Mouse (Mus musculus): ENCODE measurements around the gene Tmem167. TPM values are rescaled to one million over a fixed set of nuclear protein-coding genes. Genes with fewer than 3 reads are reported as not detected.

The Tmem167 gene
- polyA plus RNA-seq, 1 experiment from 2014 or later = 50.0 TPM

DNA sequence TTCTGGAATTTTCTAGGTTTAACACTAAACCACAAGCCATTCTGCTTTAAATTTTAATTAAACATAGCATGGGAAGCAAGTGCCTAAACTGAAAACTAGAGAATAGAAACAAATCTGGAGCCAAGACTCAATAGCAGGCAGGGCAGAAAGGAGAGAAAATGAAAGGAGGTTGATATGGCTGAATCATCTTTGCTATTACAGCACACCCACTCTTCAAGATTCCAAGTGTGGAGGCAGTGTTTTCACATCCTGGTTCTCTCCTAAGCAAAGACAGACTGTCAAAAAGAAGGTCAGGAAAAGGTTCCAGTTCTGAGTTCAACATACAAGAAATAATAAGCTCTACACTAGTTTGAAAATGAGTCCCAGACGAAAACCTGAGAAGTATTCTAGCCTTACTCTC lies 52.8 kb downstream of the Tmem167 start:
- H3K27me3 ChIP-seq (replicated peaks) = no peaks in the 10 kb centered on the region
- ATAC-seq (ENCODE audit: insufficient number of reproducible peaks, low FRiP score) = no peak
- no peak overlapping the region for H3K4me2 ChIP-seq
- H3K4me3 ChIP-seq = no peak overlapping the region
- H3K36me3 ChIP-seq = no peaks in the 10 kb centered on the region
- H3K9me3 ChIP-seq (replicated peaks) = no peaks in the 10 kb centered on the region
- no peak overlapping the region for H3K27ac ChIP-seq (ENCODE audit: poor library complexity, severe bottlenecking)
- H3K4me1 ChIP-seq (replicated peaks) = no peaks in the 10 kb centered on the region
- no peak overlapping the region for H3K9ac ChIP-seq
- 83% methylated on average over 1 of the region's 1 CpGs for WGBS

DNA sequence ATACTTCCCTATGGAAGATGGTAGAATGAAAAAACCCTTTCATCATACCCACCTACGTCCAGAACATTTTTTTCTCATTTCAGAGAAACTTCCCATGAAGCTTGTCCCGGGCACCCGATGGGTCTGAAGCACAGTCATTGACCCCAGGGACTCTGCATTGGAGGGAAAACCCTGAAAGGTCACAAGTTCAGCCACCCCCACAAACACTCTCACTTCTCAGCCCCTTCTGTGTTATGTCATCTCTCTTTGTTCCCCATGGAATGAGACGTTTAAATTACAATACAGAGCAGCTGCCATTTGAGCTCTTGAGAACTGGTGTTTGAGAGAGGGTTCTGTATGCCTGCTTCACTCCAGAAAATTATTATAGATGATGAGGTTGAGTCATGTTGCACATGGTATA lies 54.3 kb downstream of the Tmem167 start:
- Histone ChIP-seq H3K36me3 (no peaks in the 10 kb centered on the region), H3K27ac (ENCODE audit: poor library complexity, severe bottlenecking) (no peak overlapping the region), H3K4me1 (replicated peaks) (no peaks in the 10 kb centered on the region), H3K27me3 (replicated peaks) (no peaks in the 10 kb centered on the region), H3K9ac (no peak overlapping the region), H3K4me2 (no peak overlapping the region), H3K4me3 (no peak overlapping the region), H3K9me3 (replicated peaks) (no peaks in the 10 kb centered on the region)
- ATAC-seq (ENCODE audit: insufficient number of reproducible peaks, low FRiP score) = no peak
- WGBS = 38% methylated on average over 4 of the region's 4 CpGs

DNA sequence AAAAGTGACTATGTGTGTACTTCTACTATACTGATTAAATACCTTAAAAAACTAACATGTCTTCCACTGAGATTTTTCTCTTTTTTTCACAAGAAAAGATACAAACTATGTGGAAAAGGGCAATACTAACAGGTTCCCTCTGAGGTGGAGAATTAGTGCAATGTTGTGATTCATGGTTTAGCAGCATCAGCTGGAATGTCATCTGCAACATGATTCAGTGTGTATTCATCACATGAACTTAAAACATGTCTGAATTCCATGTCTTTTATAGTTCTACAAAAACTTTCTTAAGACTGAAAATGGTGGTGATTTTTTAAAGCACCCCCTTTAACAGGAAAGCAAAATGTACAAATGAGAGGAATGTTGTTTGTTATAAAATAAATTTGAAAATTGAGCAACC lies 63.0 kb downstream of the Tmem167 start:
- Histone ChIP-seq H3K4me2 (no peak overlapping the region), H3K4me1 (replicated peaks) (no peaks in the 10 kb centered on the region), H3K9ac (no peak overlapping the region), H3K36me3 (no peaks in the 10 kb centered on the region), H3K9me3 (replicated peaks) (no peaks in the 10 kb centered on the region), H3K27me3 (replicated peaks) (no peaks in the 10 kb centered on the region), H3K4me3 (no peak overlapping the region), H3K27ac (ENCODE audit: poor library complexity, severe bottlenecking) (no peak overlapping the region)
- no peak for ATAC-seq (ENCODE audit: insufficient number of reproducible peaks, low FRiP score)

DNA sequence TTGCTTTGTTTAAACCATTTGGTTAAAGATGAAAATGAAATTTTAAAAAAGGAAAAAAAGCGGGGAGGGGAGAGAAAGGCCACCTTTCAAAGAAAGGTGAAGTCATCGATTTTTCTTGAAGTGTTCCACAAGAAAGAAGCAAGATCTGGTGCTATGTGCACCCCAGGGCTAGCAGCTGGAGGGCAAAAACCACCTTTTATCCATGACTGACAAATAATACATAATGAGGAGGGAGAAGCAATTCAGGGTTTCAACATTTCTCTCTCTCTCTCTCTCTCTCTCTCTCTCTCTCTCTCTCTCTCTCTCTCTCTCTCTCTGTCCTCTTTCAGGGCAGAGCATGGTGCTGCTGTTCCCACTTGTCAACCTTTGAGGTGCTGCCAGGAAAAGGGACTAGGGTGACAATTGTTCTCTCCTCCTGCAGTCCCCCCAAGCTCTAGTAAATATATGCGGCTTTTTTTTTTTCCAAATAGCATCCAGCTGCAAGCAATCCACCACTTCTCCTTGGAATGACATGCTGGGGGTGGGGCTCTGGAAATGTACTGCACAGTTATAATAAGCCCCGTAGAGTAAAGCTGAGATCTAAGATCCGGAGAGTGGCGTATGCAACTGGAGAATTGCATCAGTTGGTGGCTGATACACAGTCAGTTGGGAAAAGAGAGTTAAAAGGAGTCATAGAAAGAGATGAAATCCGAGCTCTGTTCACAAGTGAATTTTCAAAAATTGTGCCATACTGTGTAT lies 63.8 kb downstream of the Tmem167 start:
- no peaks in the 10 kb centered on the region for H3K36me3 ChIP-seq
- no peak overlapping the region for H3K27ac ChIP-seq (ENCODE audit: poor library complexity, severe bottlenecking)
- ATAC-seq (ENCODE audit: insufficient number of reproducible peaks, low FRiP score) = no peak
- no peaks in the 10 kb centered on the region for H3K4me1 ChIP-seq (replicated peaks)
- H3K9ac ChIP-seq = no peak overlapping the region
- H3K9me3 ChIP-seq (replicated peaks) = no peaks in the 10 kb centered on the region
- H3K27me3 ChIP-seq (replicated peaks) = no peaks in the 10 kb centered on the region
- H3K4me2 ChIP-seq = no peak overlapping the region
- WGBS = 58% methylated on average over 7 of the region's 7 CpGs
- H3K4me3 ChIP-seq = no peak overlapping the region

DNA sequence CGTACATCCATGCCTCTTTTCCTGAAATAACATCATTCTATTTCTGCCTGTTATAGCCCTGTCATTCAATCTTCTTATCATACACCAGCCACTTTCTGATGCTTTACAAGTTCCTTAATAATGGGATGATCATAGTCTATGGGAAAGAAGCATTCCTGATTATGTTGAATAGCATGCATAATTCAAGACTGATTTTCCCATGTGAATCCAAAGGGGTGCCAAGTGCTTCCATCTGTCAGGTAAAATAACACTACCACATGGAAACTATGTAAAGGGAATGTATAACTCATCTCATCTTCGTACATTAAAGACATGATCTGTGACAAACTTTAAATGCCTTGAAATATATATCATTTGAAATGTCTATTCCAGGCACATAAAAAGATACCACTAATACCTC lies 75.2 kb downstream of the Tmem167 start:
- no peak for ATAC-seq (ENCODE audit: insufficient number of reproducible peaks, low FRiP score)
- H3K9me3 ChIP-seq (replicated peaks) = no peaks in the 10 kb centered on the region
- H3K9ac ChIP-seq = no peak overlapping the region
- whole genome bisulfite sequencing = 78% methylated on average over 2 of the region's 2 CpGs
- no peaks in the 10 kb centered on the region for H3K4me1 ChIP-seq (replicated peaks)
- H3K4me3 ChIP-seq = no peak overlapping the region
- H3K36me3 ChIP-seq = no peaks in the 10 kb centered on the region
- H3K27ac ChIP-seq (ENCODE audit: poor library complexity, severe bottlenecking) = no peak overlapping the region
- no peaks in the 10 kb centered on the region for H3K27me3 ChIP-seq (replicated peaks)
- no peak overlapping the region for H3K4me2 ChIP-seq

DNA sequence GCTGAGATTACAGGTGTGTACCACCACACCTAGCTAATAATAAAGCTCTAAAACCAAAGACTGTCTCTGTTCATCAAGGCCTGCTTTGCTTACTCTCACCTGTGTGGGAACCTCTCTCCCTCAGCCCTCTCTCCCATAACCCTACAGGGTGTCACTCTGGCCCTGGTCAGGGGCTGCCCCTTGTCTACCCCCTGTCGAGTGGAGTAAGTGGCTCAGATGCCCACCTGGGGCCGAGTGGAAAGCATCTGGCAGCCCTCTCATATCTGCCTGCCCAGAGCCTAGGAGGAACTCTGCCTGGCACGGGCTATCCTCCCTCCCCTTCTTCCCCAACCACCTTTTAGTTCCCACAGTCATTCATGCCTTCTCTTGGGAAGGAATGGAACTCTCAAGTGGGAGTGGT lies 78.1 kb downstream of the Tmem167 start:
- Histone ChIP-seq H3K36me3 (no peaks in the 10 kb centered on the region), H3K4me2 (no peak overlapping the region), H3K27ac (ENCODE audit: poor library complexity, severe bottlenecking) (no peak overlapping the region), H3K4me3 (no peak overlapping the region), H3K9ac (no peak overlapping the region), H3K9me3 (replicated peaks) (no peaks in the 10 kb centered on the region), H3K4me1 (replicated peaks) (0 out of 2 replicates have a peak, but pooled peaks cover 3% of the 10 kb centered on the region), H3K27me3 (replicated peaks) (no peaks in the 10 kb centered on the region)
- WGBS = 38% methylated on average over 3 of the region's 3 CpGs
- ATAC-seq (ENCODE audit: insufficient number of reproducible peaks, low FRiP score) = no peak

DNA sequence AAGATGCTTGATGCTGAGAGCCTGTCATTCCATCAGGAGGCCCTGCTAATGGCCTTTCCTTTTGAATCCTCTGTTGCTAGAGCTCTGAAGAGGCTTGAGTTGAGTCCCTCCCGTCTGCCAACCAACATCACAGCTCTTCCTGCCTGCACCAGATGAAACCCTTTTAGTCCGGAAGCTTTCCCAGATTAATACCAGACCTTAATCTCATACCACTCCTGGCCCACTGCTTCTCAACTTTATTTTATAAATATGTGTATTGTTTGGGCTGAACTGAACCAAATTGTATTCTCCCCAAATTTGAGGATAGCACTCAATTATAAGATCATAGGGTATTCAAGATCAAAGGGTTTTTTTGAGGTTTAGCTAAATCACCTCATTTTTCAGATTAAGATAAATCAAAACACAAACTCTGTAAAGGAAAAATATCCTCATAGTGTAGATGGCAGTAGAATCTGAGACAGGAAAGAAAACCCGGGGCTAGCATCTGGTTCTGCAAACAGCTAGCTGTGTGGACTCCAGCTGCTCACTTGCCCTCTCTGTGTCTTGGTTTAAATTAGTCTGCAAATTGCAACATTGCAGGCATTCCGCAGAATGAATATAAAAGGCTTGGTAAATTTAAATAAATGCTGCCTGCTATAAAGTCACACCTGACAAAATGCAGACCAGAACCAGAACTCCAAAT lies 81.3 kb downstream of the Tmem167 start:
- ATAC-seq (ENCODE audit: insufficient number of reproducible peaks, low FRiP score) = no peak
- Histone ChIP-seq H3K4me2 (no peak overlapping the region), H3K36me3 (no peaks in the 10 kb centered on the region), H3K4me1 (replicated peaks) (0 out of 2 replicates have a peak, but pooled peaks cover 3% of the 10 kb centered on the region), H3K27me3 (replicated peaks) (no peaks in the 10 kb centered on the region), H3K4me3 (no peak overlapping the region), H3K9me3 (replicated peaks) (no peaks in the 10 kb centered on the region), H3K27ac (ENCODE audit: poor library complexity, severe bottlenecking) (no peak overlapping the region), H3K9ac (no peak overlapping the region)
- 35% methylated on average over 4 of the region's 4 CpGs for WGBS

DNA sequence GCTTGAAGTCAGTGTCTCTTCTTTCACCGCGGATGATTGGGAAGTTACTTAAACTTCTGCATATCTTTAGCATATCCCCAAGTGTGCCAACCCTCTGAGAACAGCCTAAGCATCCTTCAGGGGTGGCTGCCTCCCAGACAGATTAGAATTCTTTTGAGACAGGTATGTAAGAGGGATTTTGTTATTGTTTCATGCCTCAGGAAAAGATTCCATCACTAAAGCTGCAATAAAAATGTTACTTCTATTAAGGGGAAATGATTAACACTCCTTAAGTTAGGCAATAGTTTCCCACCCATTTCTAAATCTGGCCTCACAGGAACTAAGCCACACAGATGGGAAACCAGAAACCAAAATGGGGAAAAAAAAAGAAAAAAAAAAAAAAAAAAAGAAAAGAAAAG lies 81.9 kb downstream of the Tmem167 start:
- H3K27ac ChIP-seq (ENCODE audit: poor library complexity, severe bottlenecking) = no peak overlapping the region
- 13% methylated on average over 2 of the region's 2 CpGs for WGBS
- no peak overlapping the region for H3K9ac ChIP-seq
- H3K4me1 ChIP-seq (replicated peaks) = 0 out of 2 replicates have a peak, but pooled peaks cover 3% of the 10 kb centered on the region
- no peaks in the 10 kb centered on the region for H3K27me3 ChIP-seq (replicated peaks)
- H3K4me3 ChIP-seq = no peak overlapping the region
- ATAC-seq (ENCODE audit: insufficient number of reproducible peaks, low FRiP score) = no peak
- H3K4me2 ChIP-seq = no peak overlapping the region
- no peaks in the 10 kb centered on the region for H3K36me3 ChIP-seq
- no peaks in the 10 kb centered on the region for H3K9me3 ChIP-seq (replicated peaks)

DNA sequence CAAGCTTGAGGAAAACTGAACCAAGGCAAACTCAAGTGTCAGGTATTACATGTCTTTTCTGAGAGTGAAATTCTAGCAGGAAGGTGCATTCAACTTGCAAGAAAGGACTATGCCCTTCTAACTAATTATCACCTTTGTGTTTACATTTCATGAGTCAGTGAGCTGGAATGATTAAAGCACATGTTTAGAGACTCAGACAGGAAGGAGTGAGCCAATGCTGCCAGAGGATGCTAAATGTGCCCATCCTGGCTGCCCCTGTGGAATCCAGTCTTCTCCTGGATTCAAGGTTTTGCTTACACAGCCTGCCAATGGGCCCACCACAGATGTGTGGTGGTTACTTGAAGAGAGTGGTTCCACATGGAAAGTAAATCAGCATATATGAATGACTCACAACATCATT lies 82.5 kb downstream of the Tmem167 start:
- Histone ChIP-seq H3K9ac (no peak overlapping the region), H3K4me3 (no peak overlapping the region), H3K27ac (ENCODE audit: poor library complexity, severe bottlenecking) (no peak overlapping the region), H3K36me3 (no peaks in the 10 kb centered on the region), H3K4me1 (replicated peaks) (0 out of 2 replicates have a peak, but pooled peaks cover 3% of the 10 kb centered on the region), H3K9me3 (replicated peaks) (no peaks in the 10 kb centered on the region), H3K27me3 (replicated peaks) (no peaks in the 10 kb centered on the region), H3K4me2 (no peak overlapping the region)
- ATAC-seq (ENCODE audit: insufficient number of reproducible peaks, low FRiP score) = no peak

DNA sequence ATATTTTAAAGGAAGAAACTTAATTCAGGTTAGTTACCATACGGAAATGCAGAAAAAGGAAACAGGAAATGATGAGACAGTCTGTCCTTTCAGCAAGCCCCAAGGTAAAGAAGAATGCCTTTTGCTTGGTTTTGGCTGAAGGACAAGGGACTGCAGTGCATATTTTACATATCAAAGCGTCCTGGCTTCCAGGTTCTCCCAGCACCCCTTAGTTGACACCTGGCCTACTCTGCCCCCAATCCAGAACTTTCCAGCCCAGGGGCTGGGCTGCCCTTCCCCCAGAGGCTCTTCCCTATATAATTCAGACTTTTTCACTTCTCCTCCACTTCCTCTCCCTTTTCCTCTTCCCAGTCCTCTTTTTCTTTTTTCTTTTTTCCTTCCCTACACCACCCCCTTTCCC lies 86.7 kb downstream of the Tmem167 start:
- Histone ChIP-seq H3K27ac (ENCODE audit: poor library complexity, severe bottlenecking) (no peak overlapping the region), H3K9ac (no peak overlapping the region), H3K4me3 (no peak overlapping the region), H3K4me2 (no peak overlapping the region), H3K36me3 (no peaks in the 10 kb centered on the region), H3K4me1 (replicated peaks) (no peaks in the 10 kb centered on the region), H3K9me3 (replicated peaks) (no peaks in the 10 kb centered on the region), H3K27me3 (replicated peaks) (no peaks in the 10 kb centered on the region)
- WGBS = 54% methylated on average over 2 of the region's 2 CpGs
- no peak for ATAC-seq (ENCODE audit: insufficient number of reproducible peaks, low FRiP score)

DNA sequence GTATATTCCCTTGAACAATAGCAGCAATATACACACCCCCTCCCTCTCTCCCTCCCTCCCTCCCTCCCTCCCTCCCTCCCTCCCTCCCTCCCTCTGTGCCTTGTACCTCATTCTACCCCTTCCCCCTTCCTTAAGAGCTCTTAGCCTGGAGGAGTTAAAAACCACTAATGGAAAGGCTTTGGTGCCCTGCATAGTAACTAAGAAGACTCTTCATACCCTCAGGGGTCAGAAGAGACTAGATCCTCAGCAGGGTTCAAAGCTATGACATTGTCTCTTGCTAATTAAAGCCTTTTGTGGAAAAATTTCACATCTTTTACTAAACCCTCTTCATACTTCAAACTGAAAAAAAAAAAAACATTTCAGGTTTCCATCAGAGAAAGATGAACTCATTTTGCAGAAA lies 93.3 kb downstream of the Tmem167 start:
- Histone ChIP-seq H3K4me1 (replicated peaks) (no peaks in the 10 kb centered on the region), H3K27ac (ENCODE audit: poor library complexity, severe bottlenecking) (no peak overlapping the region), H3K27me3 (replicated peaks) (no peaks in the 10 kb centered on the region), H3K36me3 (no peaks in the 10 kb centered on the region), H3K4me3 (no peak overlapping the region), H3K4me2 (no peak overlapping the region), H3K9ac (no peak overlapping the region), H3K9me3 (replicated peaks) (no peaks in the 10 kb centered on the region)
- no peak for ATAC-seq (ENCODE audit: insufficient number of reproducible peaks, low FRiP score)

DNA sequence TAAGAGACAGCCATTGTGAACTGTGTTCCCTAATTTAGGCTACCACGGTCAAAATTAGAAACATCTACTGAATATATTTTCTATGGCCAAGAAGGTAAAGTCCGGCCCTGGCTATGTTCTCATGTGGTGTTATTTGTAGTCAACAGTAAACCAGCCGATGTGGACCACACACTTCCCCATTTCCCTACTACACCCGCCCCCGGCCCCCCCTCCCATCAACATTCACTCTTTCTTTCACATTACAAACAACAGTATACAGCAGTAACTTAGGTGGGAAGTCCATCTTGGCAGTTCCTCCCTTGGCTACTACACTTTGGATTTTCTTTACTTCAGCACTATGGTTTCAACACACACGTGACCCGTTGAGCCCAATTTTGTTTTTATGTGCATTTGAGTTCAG lies 94.6 kb downstream of the Tmem167 start:
- Histone ChIP-seq H3K27me3 (replicated peaks) (no peaks in the 10 kb centered on the region), H3K9me3 (replicated peaks) (no peaks in the 10 kb centered on the region), H3K36me3 (no peaks in the 10 kb centered on the region), H3K4me3 (no peak overlapping the region), H3K4me2 (no peak overlapping the region), H3K9ac (no peak overlapping the region), H3K27ac (ENCODE audit: poor library complexity, severe bottlenecking) (no peak overlapping the region), H3K4me1 (replicated peaks) (no peaks in the 10 kb centered on the region)
- no peak for ATAC-seq (ENCODE audit: insufficient number of reproducible peaks, low FRiP score)
- 84% methylated on average over 7 of the region's 7 CpGs for WGBS
